ENCODE assay signal across 11 mouse cellular contexts in genomic region chr10:42562272-42562671, GRCm38 (mm10). TPM values are rescaled to one million over a fixed set of nuclear protein-coding genes. Genes with fewer than 3 reads are reported as not detected.
A peak's percentile ranks its signal among the peaks of the same experiment; 100 is the strongest.
DNase-seq lines count a peak whose midpoint lies in the region; ATAC-seq and TF ChIP-seq lines count a peak whose summit lies in the region.
"Had no signal": no experiment of that assay in that cellular context is flagged by ENCODE, and none has a peak within 500 bp of the region (broad histone marks: within the 10 kb centered on the region; RNA-seq: fewer than 3 reads in every experiment).

No protein-coding gene starts in this region.

- H3K27me3 ChIP-seq in liver, embryonic 14.5 days (ENCODE audit: control insufficient read depth, insufficient read depth, low read length): peaks cover 51% of the 10 kb centered on the region
- peaks cover 56% of the 10 kb centered on the region for H3K27me3 ChIP-seq in hindbrain, embryonic 14.5 days (ENCODE audit: control insufficient read depth, insufficient read depth, low read length)

- peaks cover 0 to 3% of the 10 kb centered on the region in 2 experiments; a peak in 1 of 4 replicates for H3K4me1 ChIP-seq in liver, embryonic 14.5 days (replicated peaks; ENCODE audit: control insufficient read depth in 2 of 2, insufficient read depth in 2 of 2, low read length in 1 of 2)
- no peaks in the 10 kb centered on the region for H3K4me1 ChIP-seq in hindbrain, embryonic 14.5 days (replicated peaks; ENCODE audit: control insufficient read depth, insufficient read depth, low read length)
- H3K4me1 ChIP-seq: stomach, embryonic 15.5 days had no signal

- peak; percentile 37; the same call in 1 of the 2 replicates for ATAC-seq in liver, embryonic 14.5 days (ENCODE audit: insufficient read depth)
- ATAC-seq in inflammation-experienced regulatory T-cells, adult 6 months: no peak
- no peak for ATAC-seq in hindbrain, embryonic 14.5 days (ENCODE audit: low FRiP score)

- no peak overlapping the region for H3K4me2 ChIP-seq in liver, embryonic 14.5 days (ENCODE audit: low read depth)
- H3K4me2 ChIP-seq in hindbrain, embryonic 14.5 days (replicated peaks): no peak overlapping the region
- H3K4me2 ChIP-seq: midbrain, embryonic 11.5 days; stomach, embryonic 15.5 days had no signal

- no peaks in the 10 kb centered on the region for H3K36me3 ChIP-seq in liver, embryonic 14.5 days (replicated peaks; ENCODE audit: control insufficient read depth, insufficient read depth, low read depth)
- H3K36me3 ChIP-seq in hindbrain, embryonic 14.5 days (replicated peaks; ENCODE audit: control insufficient read depth, insufficient read depth): no peaks in the 10 kb centered on the region
- H3K36me3 ChIP-seq: stomach, embryonic 15.5 days had no signal

- H3K27ac ChIP-seq in liver, embryonic 14.5 days: no peak overlapping the region
- H3K27ac ChIP-seq in hindbrain, embryonic 14.5 days: no peak overlapping the region
- H3K27ac ChIP-seq: stomach, embryonic 15.5 days had no signal

- H3K9ac ChIP-seq in liver, embryonic 14.5 days (replicated peaks): no peak overlapping the region
- H3K9ac ChIP-seq in hindbrain, embryonic 14.5 days: no peak overlapping the region
- H3K9ac ChIP-seq: stomach, embryonic 15.5 days had no signal

- no peak for TF ChIP-seq CTCF in liver, embryonic 14.5 days (IDR thresholded peaks at IDR 0.05; ENCODE audit: low read depth)

- 3% methylated on average over 12 of the region's 12 CpGs for WGBS in liver, embryonic 14.5 days (ENCODE audit: insufficient replicate concordance)
- WGBS in hindbrain, embryonic 14.5 days: under 1% methylated on average over 12 of the region's 12 CpGs

- peak; percentile 35 to 74 for DNase-seq in adrenal gland, adult (ENCODE audit: inconsistent age in 2 of 2, low spot score in 1 of 2)
- DNase-seq in adrenal gland, postnatal 25 days: no peak
- peak; percentile 13 for DNase-seq in thymus, postnatal 4 days
- DNase-seq in thymus, postnatal 10 days (ENCODE audit: low spot score in 2 of 2): no peak
- peak in 1 of 3 experiments; percentile 35 for DNase-seq in liver, embryonic 14.5 days (ENCODE audit: low read depth in 3 of 3, low spot score in 3 of 3)
- no peak for DNase-seq in layer of hippocampus, adult 11-12 months (ENCODE audit: low spot score)
- no peak for DNase-seq in hindbrain, embryonic 14.5 days (ENCODE audit: low spot score)

- H3K9me3 ChIP-seq in liver, embryonic 14.5 days (ENCODE audit: control insufficient read depth, low read length): no peaks in the 10 kb centered on the region
- no peaks in the 10 kb centered on the region for H3K9me3 ChIP-seq in hindbrain, embryonic 14.5 days (ENCODE audit: control insufficient read depth, low read length)
- H3K9me3 ChIP-seq: stomach, embryonic 15.5 days had no signal

- TF ChIP-seq EP300 in liver, embryonic 14.5 days (IDR thresholded peaks at IDR 0.05; ENCODE audit: low read depth): no peak

- H3K4me3 ChIP-seq in liver, embryonic 14.5 days (ENCODE audit: insufficient read depth in 1 of 2, low read depth in 2 of 2, low read length in 2 of 2): no peak overlapping the region
- no peak overlapping the region for H3K4me3 ChIP-seq in hindbrain, embryonic 14.5 days (replicated peaks; ENCODE audit: low read length)
- H3K4me3 ChIP-seq: stomach, embryonic 15.5 days had no signal

RNA-seq across cellular contexts. Expression of gene Nr2e1, which starts 21.2 kb away (rescaled TPM):
- total RNA-seq in adrenal gland, postnatal 25 days (2021): not detected in 2 replicates
- polyA plus RNA-seq in liver, embryonic 14.5 days (2012; rRNA removed): 0.06 TPM in 1 of 2 replicates, not detected in the other
- not detected in 2 replicates for polyA plus RNA-seq in liver, embryonic 14.5 days (2014; fragmentation: Nextera tagmentation; extraction: Ambion mirVana)
- polyA plus RNA-seq in inflammation-experienced regulatory T-cells, adult 6 months (2017; shearing (Covaris generic)): not detected
- 0.23 TPM in 1 of 2 replicates, not detected in the other for polyA plus RNA-seq in hindbrain, embryonic 14.5 days (2014; fragmentation: Nextera tagmentation; extraction: Ambion mirVana)
- total RNA-seq: gastrocnemius, postnatal 4 days had no signal

RNA-seq across cellular contexts. Expression of gene Ostm1, which starts 21.4 kb away (rescaled TPM):
- total RNA-seq in adrenal gland, postnatal 25 days (2021): 27.4 TPM in 2 replicates
- 6.2 and 7.0 TPM in 2 replicates for polyA plus RNA-seq in liver, embryonic 14.5 days (2012; rRNA removed)
- 14.3 and 17.2 TPM in 2 replicates for polyA plus RNA-seq in liver, embryonic 14.5 days (2014; fragmentation: Nextera tagmentation; extraction: Ambion mirVana)
- 10 to 100 TPM; 34.7 to 46.2 (median 41.6) TPM for polyA plus RNA-seq in inflammation-experienced regulatory T-cells, adult 6 months (2017; shearing (Covaris generic))
- 41.8 and 43.5 TPM in 2 replicates for polyA plus RNA-seq in hindbrain, embryonic 14.5 days (2014; fragmentation: Nextera tagmentation; extraction: Ambion mirVana)

Comparison
In these comparisons a context has a peak if more than half of its experiments do, and no peak if none do; other contexts are left out.
1. DNase-seq: peak in adrenal gland, adult (2 of 2) and thymus, postnatal 4 days (single experiment); none in adrenal gland, postnatal 25 days (single experiment), thymus, postnatal 10 days (0 of 2), layer of hippocampus, adult 11-12 months (single experiment) and hindbrain, embryonic 14.5 days (single experiment).